Mouse (Mus musculus) bone marrow, adult 2 months (tissue): Measurements from ENCODE around the gene Syce3. TPM values are rescaled to one million over a fixed set of nuclear protein-coding genes. Genes with fewer than 3 reads are reported as not detected.
A peak's percentile ranks its signal among the peaks of the same experiment; 100 is the strongest.
"Not testable (repeated sequence)": the region's sequence is repeated elsewhere in the genome, so short reads cannot be mapped to it uniquely, and the experiment has no call there.

Experiments used
- H3K27ac ChIP-seq: fragments of 200-500 bp; 2 replicates; pipeline ENCODE4 v1.5.1; 2012; ENCODE audit warnings: low read depth, mild to moderate bottlenecking, control low read depth, inconsistent platforms, low read length; ENCODE audit not compliant: control insufficient read depth, poor library complexity, insufficient read depth
- H3K4me1 ChIP-seq: fragments of 200-500 bp; 2 replicates; pipeline ENCODE4 v1.6.1; 2011; ENCODE audit warnings: low read length; ENCODE audit not compliant: control insufficient read depth, insufficient read depth
- H3K4me3 ChIP-seq: fragments of 200-500 bp; replicated peaks from 2 replicates; pipeline ENCODE3; 2011; ENCODE audit warnings: mild to moderate bottlenecking, low read depth, low read length, control low read depth; ENCODE audit not compliant: control insufficient read depth
- CTCF ChIP-seq: fragments of 200-500 bp; IDR thresholded peaks from 2 replicates; pipeline ENCODE4 v1.5.1; 2011; ENCODE audit warnings: low read length, control low read depth; ENCODE audit not compliant: control insufficient read depth, insufficient read depth
- POLR2A ChIP-seq: fragments of 200-500 bp; IDR thresholded peaks from 2 replicates; pipeline ENCODE4 v1.6.1; 2011; ENCODE audit warnings: low read depth, mild to moderate bottlenecking, control low read depth, low read length, borderline replicate concordance; ENCODE audit not compliant: control insufficient read depth
- WGBS: fragments of 180-500 bp; shearing (Covaris S2); methylation state at CpG from one replicate; pipeline ENCODE4 v1.1.7; 2018; 5-methylcytosine and 5-hydroxymethylcytosine counted together
- polyA plus RNA-seq: library from polyadenylated mRNA; stranded (reverse); fragments of >200 nt; gene quantifications from 2 replicates; pipeline ENCODE4 v1.2.4, GENCODE M21; 2011; ENCODE audit warnings: low replicate concordance; ENCODE audit not compliant: missing spikeins, insufficient read depth, insufficient read length

Gene Syce3
- polyA plus RNA-seq, 1 experiment = not detected

GRCm38 (mm10) chr15:89442486-89443070, 32.3 kb upstream of the Syce3 start:
- TF ChIP-seq CTCF (no peak), POLR2A (no peak)
- Histone ChIP-seq H3K4me1 (no peaks in the 10 kb centered on the region), H3K27ac (no peak overlapping the region), H3K4me3 (no peak overlapping the region)
- 47% methylated on average over 8 of the region's 8 CpGs for WGBS

- TF ChIP-seq POLR2A (no peak), CTCF (no peak)
- Histone ChIP-seq H3K4me1 (no peaks in the 10 kb centered on the region), H3K4me3 (no peak overlapping the region), H3K27ac (no peak overlapping the region)
- WGBS = 83% methylated on average over 5 of the region's 5 CpGs
These were observed 25.6 kb upstream of the Syce3 start for GRCm38 (mm10) chr15:89435878-89436277.

GRCm38 (mm10) chr15:89434136-89434535, 23.8 kb upstream of the Syce3 start:
- WGBS = 71% methylated on average over 3 of the region's 3 CpGs
- TF ChIP-seq POLR2A (no peak), CTCF (no peak)
- peaks cover 1% of the 10 kb centered on the region; the same call in 1 of the 2 replicates for H3K4me1 ChIP-seq
- H3K27ac ChIP-seq = no peak overlapping the region
- H3K4me3 ChIP-seq = no peak overlapping the region

GRCm38 (mm10) chr15:89432946-89433345, 22.6 kb upstream of the Syce3 start:
- no peak overlapping the region for H3K27ac ChIP-seq
- 82% methylated on average over 4 of the region's 4 CpGs for WGBS
- H3K4me3 ChIP-seq = no peak overlapping the region
- TF ChIP-seq CTCF (no peak), POLR2A (no peak)
- peaks cover 1% of the 10 kb centered on the region; the same call in 1 of the 2 replicates for H3K4me1 ChIP-seq

GRCm38 (mm10) chr15:89431806-89432205, 21.5 kb upstream of the Syce3 start:
- TF ChIP-seq CTCF (no peak), POLR2A (no peak)
- 90% methylated on average over 6 of the region's 6 CpGs for WGBS

GRCm38 (mm10) chr15:89431271-89431670, 21.0 kb upstream of the Syce3 start:
- TF ChIP-seq POLR2A = no peak
- 52% methylated on average over 3 of the region's 3 CpGs for WGBS
- Histone ChIP-seq H3K4me1 (peaks cover 1% of the 10 kb centered on the region; the same call in 1 of the 2 replicates), H3K4me3 (no peak overlapping the region), H3K27ac (no peak overlapping the region)

More at GRCm38 (mm10) chr15:89431806-89432205, 21.5 kb upstream of the Syce3 start:
- H3K4me3 ChIP-seq = no peak overlapping the region
- H3K27ac ChIP-seq = no peak overlapping the region
- peaks cover 1% of the 10 kb centered on the region; the same call in 1 of the 2 replicates for H3K4me1 ChIP-seq

- WGBS = 23% methylated on average over 9 of the region's 9 CpGs
- peak overlapping the region; percentile 30 for H3K4me3 ChIP-seq
- not testable (repeated sequence) for H3K4me1 ChIP-seq, H3K27ac ChIP-seq
These were observed 20.5 kb upstream of the Syce3 start for GRCm38 (mm10) chr15:89430771-89431170.

GRCm38 (mm10) chr15:89430341-89430740, 20.0 kb upstream of the Syce3 start:
- Histone ChIP-seq H3K27ac (peak overlapping the region; percentile 99), H3K4me1 (peaks cover 1% of the 10 kb centered on the region; the same call in 1 of the 2 replicates), H3K4me3 (peak overlapping the region; percentile 93)
- 23% methylated on average over 6 of the region's 6 CpGs for WGBS
- no peak for TF ChIP-seq CTCF
- TF ChIP-seq POLR2A = no peak
